ENCODE assay signal across 18 mouse cellular contexts in genomic region chr4:59558096-59558720, GRCm38 (mm10). TPM values are rescaled to one million over a fixed set of nuclear protein-coding genes. Genes with fewer than 3 reads are reported as not detected.
DNase-seq lines count a peak whose midpoint lies in the region; ATAC-seq and TF ChIP-seq lines count a peak whose summit lies in the region.
"Had no signal": no experiment of that assay in that cellular context is flagged by ENCODE, and none has a peak within 500 bp of the region (broad histone marks: within the 10 kb centered on the region; RNA-seq: fewer than 3 reads in every experiment).

No protein-coding gene starts in this region.

- H3K36me3 ChIP-seq in ES-Bruce4 (ENCODE audit: control insufficient read depth, insufficient read depth, low read length, poor library complexity, severe bottlenecking) (no peaks in the 10 kb centered on the region), MEL (ENCODE audit: control insufficient read depth in 1 of 2, insufficient read depth in 2 of 2, low read length in 2 of 2) (peaks cover 0 to 3% of the 10 kb centered on the region in 2 experiments; a peak in 2 of 4 replicates)
- H3K36me3 ChIP-seq in liver, embryonic 13.5 days: no peaks in the 10 kb centered on the region
- H3K36me3 ChIP-seq: heart, embryonic 13.5 days; hindbrain, embryonic 10.5 days; intestine, embryonic 15.5 days; limb, embryonic 12.5 days; midbrain, embryonic 12.5 days; neural tube, embryonic 12.5 days had no signal

- no peak for TF ChIP-seq POLR2A in ES-Bruce4 (IDR thresholded peaks at IDR 0.05; ENCODE audit: insufficient read depth, low read length)
- no peak for TF ChIP-seq POLR2A in MEL (IDR thresholded peaks at IDR 0.05; ENCODE audit: control insufficient read depth in 1 of 2, insufficient read depth in 1 of 2, low read depth in 1 of 2, low read length in 2 of 2, poor library complexity in 1 of 2)

- WGBS in liver, embryonic 13.5 days (ENCODE audit: insufficient replicate concordance): 54% methylated on average over 6 of the region's 6 CpGs

- peak overlapping the region; percentile 91 for H3K27ac ChIP-seq in ES-Bruce4 (ENCODE audit: insufficient read depth, low read length)
- no peak overlapping the region for H3K27ac ChIP-seq in MEL (ENCODE audit: control insufficient read depth, low read depth, low read length)
- peak overlapping the region; percentile 51 for H3K27ac ChIP-seq in liver, embryonic 13.5 days
- H3K27ac ChIP-seq: heart, embryonic 13.5 days; hindbrain, embryonic 10.5 days; intestine, embryonic 15.5 days; limb, embryonic 12.5 days; midbrain, embryonic 12.5 days; neural tube, embryonic 12.5 days had no signal

- no peaks in the 10 kb centered on the region for H3K79me2 ChIP-seq in MEL (ENCODE audit: control insufficient read depth, insufficient read depth, low read length, poor library complexity)

- H3K4me3 ChIP-seq in ES-Bruce4 (ENCODE audit: low read depth, low read length) (no peak overlapping the region), MEL (ENCODE audit: control insufficient read depth in 1 of 2, insufficient read depth in 1 of 2, low read depth in 2 of 2, low read length in 2 of 2) (no peak overlapping the region)
- no peak overlapping the region for H3K4me3 ChIP-seq in liver, embryonic 13.5 days (replicated peaks)
- H3K4me3 ChIP-seq: heart, embryonic 13.5 days; hindbrain, embryonic 10.5 days; intestine, embryonic 15.5 days; limb, embryonic 12.5 days; midbrain, embryonic 12.5 days; neural tube, embryonic 12.5 days had no signal

- no peak for DNase-seq in MEL (ENCODE audit: low read depth, low spot score)
- peak; percentile 41 to 67 for DNase-seq in kidney, adult 8-10 months
- DNase-seq in liver, embryonic 13.5 days: no peak
- DNase-seq in cerebellum, postnatal 14 days: no peak
- no peak for DNase-seq in frontal cortex, adult 2 months (ENCODE audit: extremely low spot score in 1 of 2, low spot score in 1 of 2)
- DNase-seq: cerebellum, adult 2 months; gastrocnemius, postnatal 36 days; lung, postnatal 36 days; thymus, adult 2 months had no signal

- peak; percentile 39; the same call in 1 of the 2 replicates for ATAC-seq in liver, embryonic 13.5 days (ENCODE audit: low read depth)
- ATAC-seq in CD4-positive, CD25-positive, alpha-beta regulatory T cell, adult 4 months: no peak
- ATAC-seq: intestine, embryonic 15.5 days had no signal

- H3K9me3 ChIP-seq in ES-Bruce4 (replicated peaks; ENCODE audit: control insufficient read depth, insufficient read depth, low read length, poor library complexity, severe bottlenecking) (no peaks in the 10 kb centered on the region), MEL (replicated peaks; ENCODE audit: insufficient read depth, low read length) (no peaks in the 10 kb centered on the region)
- no peaks in the 10 kb centered on the region for H3K9me3 ChIP-seq in liver, embryonic 13.5 days (replicated peaks)
- H3K9me3 ChIP-seq: heart, embryonic 13.5 days; hindbrain, embryonic 10.5 days; intestine, embryonic 15.5 days; limb, embryonic 12.5 days; midbrain, embryonic 12.5 days; neural tube, embryonic 12.5 days had no signal

- H3K4me2 ChIP-seq in liver, embryonic 13.5 days: no peak overlapping the region
- H3K4me2 ChIP-seq: heart, embryonic 13.5 days; intestine, embryonic 15.5 days; limb, embryonic 12.5 days; midbrain, embryonic 12.5 days; neural tube, embryonic 12.5 days had no signal

- H3K9ac ChIP-seq in ES-Bruce4 (ENCODE audit: low read depth, poor library complexity, severe bottlenecking) (no peak overlapping the region; the same call in 1 of the 2 replicates), MEL (ENCODE audit: control insufficient read depth, low read depth, low read length, poor library complexity, severe bottlenecking) (no peak overlapping the region)
- H3K9ac ChIP-seq in liver, embryonic 13.5 days: no peak overlapping the region
- H3K9ac ChIP-seq: heart, embryonic 13.5 days; intestine, embryonic 15.5 days; limb, embryonic 12.5 days; midbrain, embryonic 12.5 days; neural tube, embryonic 12.5 days had no signal

- no peak for TF ChIP-seq RAD21 in MEL (IDR thresholded peaks at IDR 0.05; ENCODE audit: low read depth, low read length)

- TF ChIP-seq CTCF in ES-Bruce4 (IDR thresholded peaks at IDR 0.05; ENCODE audit: low read depth, low read length) (no peak), MEL (IDR thresholded peaks at IDR 0.05 in 2 of 3, conservative IDR thresholded peaks at IDR 0.05 in 1 of 3; ENCODE audit: control insufficient read depth in 1 of 3, insufficient read depth in 1 of 3, low read depth in 2 of 3, low read length in 3 of 3, poor library complexity in 1 of 3, severe bottlenecking in 1 of 3) (no peak)

- H3K4me1 ChIP-seq in ES-Bruce4 (ENCODE audit: control insufficient read depth, insufficient read depth, low read length): peaks cover 1% of the 10 kb centered on the region
- peaks cover 0 to 3% of the 10 kb centered on the region in 2 experiments; a peak in 2 of 4 replicates for H3K4me1 ChIP-seq in MEL (ENCODE audit: control insufficient read depth in 1 of 2, insufficient read depth in 2 of 2, low read length in 2 of 2)
- H3K4me1 ChIP-seq in liver, embryonic 13.5 days (replicated peaks): peaks cover 35% of the 10 kb centered on the region
- H3K4me1 ChIP-seq: hindbrain, embryonic 10.5 days; intestine, embryonic 15.5 days; limb, embryonic 12.5 days; midbrain, embryonic 12.5 days; neural tube, embryonic 12.5 days had no signal

- TF ChIP-seq EP300 in ES-Bruce4 (IDR thresholded peaks at IDR 0.05; ENCODE audit: insufficient read depth, low read depth, low read length) (no peak), MEL (IDR thresholded peaks at IDR 0.05; ENCODE audit: low read depth in 1 of 2, low read length in 2 of 2) (no peak)

- H3K27me3 ChIP-seq in ES-Bruce4 (ENCODE audit: control insufficient read depth, insufficient read depth, low read length, poor library complexity, severe bottlenecking) (no peaks in the 10 kb centered on the region; the same call in 1 of the 2 replicates), MEL (ENCODE audit: control insufficient read depth in 1 of 2, insufficient read depth in 2 of 2, low read length in 2 of 2) (no peaks in the 10 kb centered on the region)
- no peaks in the 10 kb centered on the region for H3K27me3 ChIP-seq in liver, embryonic 13.5 days
- H3K27me3 ChIP-seq: CH12.LX; heart, embryonic 13.5 days; intestine, embryonic 15.5 days; limb, embryonic 12.5 days; midbrain, embryonic 12.5 days; neural tube, embryonic 12.5 days had no signal

TF ChIP-seq in MEL, 35 proteins besides CTCF, POLR2A, EP300 and RAD21:
- TF ChIP-seq CHD2 (IDR thresholded peaks at IDR 0.05; ENCODE audit: low read length): no peak
- 0 out of 2 replicates have a peak, but pooled peaks have one; percentile 14 for TF ChIP-seq GATA1 (IDR thresholded peaks at IDR 0.05; ENCODE audit: low read depth, low read length)
TF ChIP-seq in MEL: peak in this region for 1.

RNA-seq across cellular contexts. Expression of gene Ptbp3, which starts 9.0 kb away (rescaled TPM):
- polyA plus RNA-seq in ES-Bruce4 (2011; ENCODE audit: insufficient read depth, insufficient read length, low read depth, missing spikeins) (113 and 126 TPM in 2 replicates), MEL (2012; ENCODE audit: insufficient read depth in 1 of 2, insufficient read length in 2 of 2, low read depth in 1 of 2, low replicate concordance in 2 of 2, missing spikeins in 1 of 2) (100 to 1,000 TPM; 121 to 315 TPM)
- 78.8 and 90.0 TPM in 2 replicates for total RNA-seq in MEL (2012; rRNA removed)
- polyA plus RNA-seq in liver, embryonic 13.5 days (2015; fragmentation: Nextera tagmentation; extraction: Ambion mirVana): 44.2 and 60.6 TPM in 2 replicates
- polyA plus RNA-seq in frontal cortex, adult 2 months (2012; rRNA removed): 11.4 TPM in 2 replicates
- 10 to 100 TPM; 86.1 to 97.5 TPM for polyA plus RNA-seq in CD4-positive, CD25-positive, alpha-beta regulatory T cell, adult 4 months (2017; shearing (Covaris generic))

RNA-seq across cellular contexts. Expression of gene Hsdl2, which starts 23.2 kb away (rescaled TPM):
- polyA plus RNA-seq in ES-Bruce4 (2011; ENCODE audit: insufficient read depth, insufficient read length, low read depth, missing spikeins) (21.1 and 27.3 TPM in 2 replicates), MEL (2012; ENCODE audit: insufficient read depth in 1 of 2, insufficient read length in 2 of 2, low read depth in 1 of 2, low replicate concordance in 2 of 2, missing spikeins in 1 of 2) (10 to 100 TPM in 1 of 2 experiments, not detected in 1; 15.0 TPM)
- 8.4 and 10.6 TPM in 2 replicates for total RNA-seq in MEL (2012; rRNA removed)
- 18.2 and 23.8 TPM in 2 replicates for polyA plus RNA-seq in liver, embryonic 13.5 days (2015; fragmentation: Nextera tagmentation; extraction: Ambion mirVana)
- 38.1 and 41.5 TPM in 2 replicates for polyA plus RNA-seq in frontal cortex, adult 2 months (2012; rRNA removed)
- polyA plus RNA-seq in CD4-positive, CD25-positive, alpha-beta regulatory T cell, adult 4 months (2017; shearing (Covaris generic)): 10 to 100 TPM; 35.2 to 42.3 TPM

Comparison
In these comparisons a context has a peak if more than half of its experiments do, and no peak if none do; other contexts are left out.
1. DNase-seq: peak in kidney, adult 8-10 months (2 of 2); none in MEL (single experiment), liver, embryonic 13.5 days (single experiment), cerebellum, postnatal 14 days (0 of 2) and frontal cortex, adult 2 months (0 of 2).